Mouse (Mus musculus): ENCODE measurements around the gene H2-T23. TPM values are rescaled to one million over a fixed set of nuclear protein-coding genes. Genes with fewer than 3 reads are reported as not detected.
"Not testable (repeated sequence)": the region's sequence is repeated elsewhere in the genome, so short reads cannot be mapped to it uniquely, and the experiment has no call there.

H2-T23 gene
- total RNA-seq, 2 experiments from 2014 or later: 3.8 to 4.6 TPM

DNA sequence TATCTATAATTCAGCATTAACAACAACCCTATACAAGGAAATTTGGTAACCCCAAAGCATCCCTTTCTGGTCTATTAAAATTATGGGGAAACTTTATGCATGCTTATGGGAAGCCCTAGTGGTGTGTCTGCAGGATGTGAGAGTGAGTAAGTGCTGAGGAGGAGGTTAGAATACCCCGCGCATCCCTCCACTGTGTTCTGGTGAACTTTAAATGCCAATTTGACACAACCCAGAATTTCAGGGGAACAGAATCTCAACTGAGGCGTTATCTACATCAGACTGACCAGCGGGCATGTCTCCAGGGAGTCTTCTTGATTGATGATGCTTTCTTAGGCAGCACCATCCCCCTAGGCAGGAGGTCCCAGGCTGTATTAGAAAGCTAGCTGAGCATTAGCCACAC, 6.8 kb downstream of the H2-T23 start:
- no peak for DNase-seq (ENCODE audit: low spot score in 2 of 2)
- intact Hi-C loops (cut with DNase I): no loop called here

DNA sequence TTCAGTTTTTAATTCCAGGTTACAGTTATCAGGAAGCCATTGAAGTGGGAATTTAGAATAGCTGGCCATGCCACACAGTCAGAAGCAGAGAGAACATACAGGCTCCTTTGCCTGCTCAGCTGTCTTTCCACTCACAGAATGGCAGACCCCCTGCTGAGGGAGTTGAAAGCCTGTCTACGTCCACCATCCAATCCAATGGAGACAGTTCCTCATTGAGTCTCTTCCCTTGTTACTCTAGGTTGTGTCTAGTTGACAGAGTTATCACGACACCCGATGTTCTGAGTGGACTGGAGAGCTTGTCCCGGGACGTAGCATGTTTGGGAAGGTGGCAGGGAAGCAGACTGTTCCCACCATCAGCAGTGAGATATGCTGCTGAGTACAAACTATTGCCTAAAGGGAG, 7.5 kb downstream of the H2-T23 start:
- intact Hi-C loops (cut with DNase I): no loop called here
- DNase-seq (ENCODE audit: low spot score in 2 of 2): no peak

- no peak for DNase-seq (ENCODE audit: low spot score in 2 of 2)
- intact Hi-C loops (cut with DNase I): no loop called here
Observed at GRCm38 (mm10) chr17:36023710-36024654, 8.7 kb downstream of the H2-T23 start.

GRCm38 (mm10) chr17:36022922-36023321, 9.7 kb downstream of the H2-T23 start:
- no peak for DNase-seq (ENCODE audit: low spot score in 2 of 2)

DNA sequence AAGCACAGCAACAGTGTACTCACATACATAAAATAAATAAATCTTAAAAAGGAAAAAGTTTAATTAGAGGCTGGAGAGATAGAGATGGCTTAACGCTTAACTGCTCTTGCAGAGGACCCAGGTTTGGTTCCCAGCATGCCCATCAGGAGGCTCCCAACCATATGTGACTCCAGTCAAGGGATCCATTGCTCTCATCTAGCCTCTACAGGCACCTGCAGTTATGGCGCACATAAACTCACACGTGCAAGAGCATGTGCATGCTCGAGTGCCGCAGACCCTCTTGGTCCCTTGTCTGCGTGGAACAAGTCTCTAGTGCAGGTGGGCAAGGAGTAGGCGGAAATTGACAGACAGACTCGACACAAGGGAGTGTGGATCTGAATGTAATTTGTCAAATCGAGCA, 10.6 kb downstream of the H2-T23 start:
- no peak for DNase-seq (ENCODE audit: low spot score in 2 of 2)
- intact Hi-C loops (cut with DNase I): no loop called here

More at GRCm38 (mm10) chr17:36022922-36023321, 9.7 kb downstream of the H2-T23 start:
- intact Hi-C loops (cut with DNase I): no loop called here

DNA sequence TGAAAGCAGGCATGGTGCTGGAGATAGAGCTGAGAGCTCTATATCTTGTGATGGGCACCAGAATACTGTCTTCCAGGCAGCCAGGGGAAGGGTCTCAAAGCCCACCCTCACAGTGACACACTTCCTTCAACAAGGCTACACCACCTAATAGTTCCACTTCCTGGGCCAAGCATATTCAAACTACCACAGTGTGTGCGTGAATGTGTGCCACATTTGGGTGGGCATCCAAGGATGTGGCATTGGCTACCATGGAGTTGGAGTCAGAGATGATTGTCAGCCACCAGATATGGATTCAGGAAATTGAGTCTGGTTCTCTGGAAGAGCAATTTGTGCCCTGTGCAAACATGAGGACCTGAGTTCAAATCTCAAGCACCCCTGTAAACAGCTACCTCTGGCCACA, 11.3 kb downstream of the H2-T23 start:
- intact Hi-C loops (cut with DNase I): no loop called here
- no peak for DNase-seq (ENCODE audit: low spot score in 2 of 2)

DNA sequence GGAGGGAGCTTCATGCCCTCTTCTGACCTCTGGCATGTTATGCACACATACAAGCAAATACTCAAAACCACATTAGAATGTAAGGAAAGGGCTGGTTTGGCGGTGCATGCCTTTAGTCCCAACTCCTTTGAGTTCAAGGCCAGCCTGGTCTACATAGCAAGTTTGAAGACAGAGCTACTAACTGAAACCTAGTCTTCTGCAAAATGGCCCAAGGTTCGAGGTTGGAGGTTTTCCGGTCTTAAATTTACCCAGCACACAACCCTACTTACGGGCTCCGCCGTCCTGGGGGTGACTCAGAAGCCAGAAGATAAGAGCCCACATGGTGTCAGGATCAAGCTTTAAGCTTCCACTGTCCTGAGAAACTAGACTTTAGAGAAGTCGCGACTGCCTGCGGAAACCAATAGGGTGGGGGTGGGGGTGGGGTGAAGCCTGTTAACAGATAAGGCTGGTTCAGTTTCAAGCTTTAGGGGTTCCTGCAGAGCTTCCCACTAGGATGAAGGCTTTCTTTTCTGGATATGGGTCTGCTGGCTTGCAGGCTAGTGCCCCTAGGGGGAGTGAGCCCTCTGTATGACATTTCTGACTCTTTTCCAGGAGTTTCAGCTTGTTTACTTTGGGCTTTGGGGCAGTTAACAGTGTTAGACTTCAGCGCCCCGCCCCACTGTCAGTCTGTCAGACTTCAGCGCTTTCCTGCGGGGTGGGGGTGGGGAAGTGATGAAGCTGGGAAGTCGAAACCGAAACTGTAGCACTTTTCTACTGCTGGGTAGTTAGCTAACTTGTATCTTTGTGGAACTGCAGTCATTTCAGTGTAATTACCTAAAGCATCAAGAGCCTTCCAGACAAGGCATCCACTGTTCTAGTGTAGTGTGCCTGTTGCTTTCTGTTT, 12.2 kb downstream of the H2-T23 start, which contains the start of gene H2-T24:
TSS of gene H2-T24 (minus strand) at position 370 of the 883 bp plus-strand sequence.
- intact Hi-C loops (cut with DNase I): no loop called here
- DNase-seq (ENCODE audit: low spot score in 2 of 2): peak in 1 of 2 experiments; percentile 46

GRCm38 (mm10) chr17:36019519-36019918, 13.1 kb downstream of the H2-T23 start:
- DNase-seq (ENCODE audit: low spot score in 2 of 2): no peak
- intact Hi-C loops (cut with DNase I): no loop called here

- DNase-seq (ENCODE audit: low spot score in 2 of 2): no peak
- intact Hi-C loops (cut with DNase I): no loop called here
Observed at GRCm38 (mm10) chr17:36018979-36019378, 13.7 kb downstream of the H2-T23 start.

- DNase-seq (ENCODE audit: low spot score in 2 of 2): no peak
- intact Hi-C loops (cut with DNase I): no loop called here
Observed at GRCm38 (mm10) chr17:36017046-36017445, 15.6 kb downstream of the H2-T23 start.

DNA sequence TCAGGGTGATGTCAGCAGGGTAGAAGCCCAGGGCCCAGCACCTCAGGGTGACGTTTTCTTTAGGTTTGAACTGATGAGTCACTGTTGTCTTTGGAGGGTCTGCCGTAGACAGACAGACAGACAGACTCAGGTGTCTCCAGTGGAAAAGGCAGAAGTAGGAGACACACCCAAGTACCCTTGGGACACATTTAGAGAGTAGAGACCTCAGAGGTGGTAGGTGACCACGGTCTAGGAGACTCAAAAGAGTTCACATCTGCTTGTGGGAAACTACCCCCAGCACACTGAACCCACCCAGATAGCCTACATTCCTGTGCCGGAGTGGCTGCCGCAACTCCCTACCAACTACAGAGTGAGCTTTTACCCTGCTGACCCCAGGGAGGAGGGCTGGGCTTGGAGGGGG, 17.7 kb downstream of the H2-T23 start:
- intact Hi-C loops (cut with DNase I): no loop called here
- DNase-seq (ENCODE audit: low spot score in 2 of 2): no peak

GRCm38 (mm10) chr17:36004409-36004808, 28.2 kb downstream of the H2-T23 start:
- intact Hi-C loops (cut with DNase I); DNase-seq (ENCODE audit: low spot score in 2 of 2): not testable (repeated sequence)

DNA sequence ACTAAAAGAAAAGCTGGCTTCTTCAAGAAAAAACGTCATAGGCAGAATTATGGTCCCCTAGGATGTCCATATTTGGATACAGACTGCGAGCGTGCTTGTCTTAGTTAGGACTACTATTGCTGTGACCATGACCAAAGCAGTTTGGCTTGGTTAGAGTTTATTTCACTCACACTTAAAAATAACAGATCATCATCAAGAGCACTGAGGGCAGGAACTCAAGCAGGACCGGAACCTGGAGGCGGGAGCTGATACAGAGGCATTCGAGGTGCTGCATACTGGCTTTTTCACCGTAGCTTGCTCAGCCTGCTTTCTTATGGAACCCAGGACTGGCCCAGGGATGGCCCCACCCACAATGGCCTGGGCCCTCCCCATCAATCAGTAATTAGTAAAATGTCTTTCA, 29.3 kb downstream of the H2-T23 start:
- intact Hi-C loops (cut with DNase I): no loop called here
- DNase-seq (ENCODE audit: low spot score in 2 of 2): no peak

DNA sequence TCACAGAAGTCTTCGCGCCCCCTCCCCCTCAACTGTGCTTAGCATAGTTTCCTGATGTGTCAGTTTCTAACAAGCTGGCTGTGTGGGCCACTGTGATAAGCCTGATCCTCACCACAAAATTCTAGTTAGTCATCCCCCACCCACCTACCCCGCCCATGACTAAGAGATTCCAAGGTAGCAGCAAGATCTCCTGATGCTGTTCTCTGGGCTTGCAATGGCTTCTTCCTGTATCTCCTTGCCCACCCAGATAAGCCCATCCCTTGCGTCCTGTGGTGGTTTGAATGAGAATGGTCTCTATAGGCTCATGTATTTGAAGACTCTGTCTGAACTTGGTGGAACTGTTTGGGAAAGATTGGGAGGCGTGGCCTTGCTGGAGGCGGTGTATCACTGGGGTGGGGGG, 30.7 kb downstream of the H2-T23 start:
- DNase-seq (ENCODE audit: low spot score in 2 of 2): no peak
- intact Hi-C loops (cut with DNase I): no loop called here

GRCm38 (mm10) chr17:36001121-36001897, 31.3 kb downstream of the H2-T23 start:
- DNase-seq (ENCODE audit: low spot score in 2 of 2): no peak
- intact Hi-C loops (cut with DNase I): no loop called here

- intact Hi-C loops (cut with DNase I): no loop called here
Observed at GRCm38 (mm10) chr17:36000349-36000748, 32.3 kb downstream of the H2-T23 start.

GRCm38 (mm10) chr17:35999356-35999755, 33.3 kb downstream of the H2-T23 start:
- intact Hi-C loops (cut with DNase I): loop anchor here (5.0 kb wide), 2 partner anchors 113 to 193 kb away; partner anchors contain the start of gene H2-T3
- no peak for DNase-seq (ENCODE audit: low spot score in 2 of 2)

More at GRCm38 (mm10) chr17:36000349-36000748, 32.3 kb downstream of the H2-T23 start:
- DNase-seq (ENCODE audit: low spot score in 2 of 2): no peak

DNA sequence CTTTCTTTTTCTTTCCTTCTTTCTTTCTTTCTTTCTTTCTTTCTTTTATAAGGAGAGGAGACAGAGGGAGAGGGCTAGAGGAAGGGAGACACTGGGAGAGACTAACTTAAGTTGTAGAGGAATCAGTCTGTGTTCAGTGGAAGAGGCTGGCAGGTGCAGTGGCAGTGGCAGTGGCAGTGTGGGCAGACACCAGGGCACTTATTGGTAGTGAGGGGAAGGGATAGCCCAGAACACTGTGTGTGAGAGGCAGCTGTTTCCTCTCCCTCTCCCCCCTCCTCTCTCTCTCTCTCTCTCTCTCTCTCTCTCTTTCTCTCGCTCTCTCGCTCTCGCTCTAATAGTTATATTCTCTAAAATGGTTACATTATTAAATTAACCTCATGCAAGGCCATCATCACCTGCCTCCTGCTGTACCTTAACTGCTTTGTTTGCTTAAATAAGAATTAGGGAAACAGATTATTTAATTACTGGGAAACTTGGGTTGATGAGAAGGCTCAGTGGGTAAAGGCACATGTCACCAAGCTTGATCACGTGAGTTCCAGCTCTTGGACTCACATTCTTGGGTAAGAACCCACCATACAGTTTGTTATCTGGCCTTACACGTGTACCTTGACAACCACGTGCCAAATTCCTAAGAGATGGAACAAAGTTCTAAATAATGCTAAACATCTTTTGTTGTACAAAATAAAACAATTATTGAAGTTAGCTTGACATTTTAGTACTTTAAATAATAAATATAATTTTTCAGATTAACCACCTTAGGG, 33.9 kb downstream of the H2-T23 start:
- no peak for DNase-seq (ENCODE audit: low spot score in 2 of 2)
- intact Hi-C loops (cut with DNase I): loop anchor here (5.0 kb wide), 2 partner anchors 114 to 194 kb away; partner anchors contain the start of gene H2-T3
